Mouse (Mus musculus) mouse embryonic stem cell (cell line): ENCODE results near the gene Grin2c.

Experiments
- in situ Hi-C, 2 experiments: fragments of 300-500 bp; cut with MboI; formaldehyde crosslinking; loops; 1 replicate in 1 of 2; 3 replicates in 1 of 2; pipeline ENCODE4 v1.14.3; 2019 to 2020; ENCODE audit warnings: low sequenced_read_pairs in 2 of 2, low pct_unique_long_range_greater_than_20kb in 1 of 2, mixed read lengths in 1 of 2; ENCODE audit not compliant: unreplicated experiment in 1 of 2

The Grin2c gene

GRCm38 (mm10) chr11:115267061-115267883 lies at the start of gene Grin2c:
TSS of gene Grin2c (minus strand) at chr11:115267243.
- in situ Hi-C loops = loop anchor here in 1 of 2 experiments (25.0 kb wide), 1 partner anchor 105 kb away; the partner anchor contains the start of gene Slc9a3r1

GRCm38 (mm10) chr11:115314249-115314648 lies 47.2 kb upstream of the Grin2c start:
- in situ Hi-C loops = no loop called here

GRCm38 (mm10) chr11:115308781-115309180 lies 41.7 kb upstream of the Grin2c start:
- in situ Hi-C loops = no loop called here

GRCm38 (mm10) chr11:115306863-115307262 lies 39.8 kb upstream of the Grin2c start, which contains the start of gene Otop2:
TSS of gene Otop2 (plus strand) at chr11:115307163.
- in situ Hi-C loops = no loop called here

GRCm38 (mm10) chr11:115303167-115303566 lies 36.1 kb upstream of the Grin2c start:
- in situ Hi-C loops = no loop called here

- in situ Hi-C loops = no loop called here
These were observed 34.3 kb upstream of the Grin2c start for GRCm38 (mm10) chr11:115301351-115301750.

GRCm38 (mm10) chr11:115300745-115301144 lies 33.7 kb upstream of the Grin2c start:
- in situ Hi-C loops = no loop called here

- in situ Hi-C loops = no loop called here
These were observed 31.1 kb upstream of the Grin2c start for GRCm38 (mm10) chr11:115298160-115298559.

- in situ Hi-C loops = no loop called here
These were observed 30.3 kb upstream of the Grin2c start, which contains the start of gene Fads6 for GRCm38 (mm10) chr11:115297214-115297826. TSS of gene Fads6 (minus strand) at chr11:115297663.

- in situ Hi-C loops = no loop called here
These were observed 29.6 kb upstream of the Grin2c start for GRCm38 (mm10) chr11:115296471-115297210.

GRCm38 (mm10) chr11:115295939-115296338 lies 28.9 kb upstream of the Grin2c start:
- in situ Hi-C loops = no loop called here

- in situ Hi-C loops = no loop called here
These were observed 25.8 kb upstream of the Grin2c start for GRCm38 (mm10) chr11:115292631-115293375.

GRCm38 (mm10) chr11:115291503-115291902 lies 24.5 kb upstream of the Grin2c start:
- in situ Hi-C loops = no loop called here

- in situ Hi-C loops = no loop called here
These were observed 23.9 kb upstream of the Grin2c start for GRCm38 (mm10) chr11:115290919-115291318.

- in situ Hi-C loops = no loop called here
These were observed 23.3 kb upstream of the Grin2c start for GRCm38 (mm10) chr11:115290314-115290713.

GRCm38 (mm10) chr11:115289885-115290284 lies 22.8 kb upstream of the Grin2c start:
- in situ Hi-C loops = no loop called here

- in situ Hi-C loops = no loop called here
These were observed 21.3 kb upstream of the Grin2c start for GRCm38 (mm10) chr11:115288305-115288704.

GRCm38 (mm10) chr11:115287386-115287785 lies 20.3 kb upstream of the Grin2c start:
- in situ Hi-C loops = no loop called here
